Mouse (Mus musculus) testis, adult 2 months (tissue): ENCODE measurements around the gene Sec16a. TPM values are rescaled to one million over a fixed set of nuclear protein-coding genes. Genes with fewer than 3 reads are reported as not detected.
A peak's percentile ranks its signal among the peaks of the same experiment; 100 is the strongest.

Source experiments
- H3K27ac ChIP-seq: fragments of 200-500 bp; 2 replicates; pipeline ENCODE4 v1.5.1; 2012; ENCODE audit warnings: low read depth, low read length; ENCODE audit not compliant: control insufficient read depth, insufficient read depth
- H3K27me3 ChIP-seq: fragments of 200-500 bp; 2 replicates; pipeline ENCODE4 v1.6.1; 2012; ENCODE audit warnings: mild to moderate bottlenecking, low read length, moderate library complexity; ENCODE audit not compliant: control insufficient read depth, insufficient read depth
- H3K36me3 ChIP-seq: fragments of 200-500 bp; 2 replicates; pipeline ENCODE4 v1.6.1; 2012; ENCODE audit warnings: mild to moderate bottlenecking, low read length; ENCODE audit not compliant: control insufficient read depth, insufficient read depth
- H3K4me1 ChIP-seq: fragments of 200-500 bp; 2 replicates; pipeline ENCODE4 v1.6.1; 2012; ENCODE audit warnings: low read length; ENCODE audit not compliant: control insufficient read depth, insufficient read depth
- H3K4me3 ChIP-seq: fragments of 200-500 bp; 2 replicates; pipeline ENCODE4 v1.5.1; 2012; ENCODE audit warnings: low read depth, mild to moderate bottlenecking, low read length, moderate library complexity, mixed read lengths; ENCODE audit not compliant: control insufficient read depth
- CTCF ChIP-seq: fragments of 200-500 bp; IDR thresholded peaks from 2 replicates; pipeline ENCODE4 v1.5.1; 2012; ENCODE audit warnings: low read depth, mild to moderate bottlenecking, inconsistent platforms, low read length, moderate library complexity; ENCODE audit not compliant: control insufficient read depth, insufficient read depth, insufficient replicate concordance
- POLR2A ChIP-seq: fragments of 200-500 bp; IDR thresholded peaks from 2 replicates; pipeline ENCODE4 v1.6.1; 2012; ENCODE audit warnings: low read depth, mild to moderate bottlenecking, inconsistent platforms, low read length, moderate library complexity; ENCODE audit not compliant: control insufficient read depth
- polyA plus RNA-seq: library from polyadenylated mRNA; depleted of rRNA; stranded (reverse); fragments of >200 nt; gene quantifications from 2 replicates; pipeline ENCODE4 v1.2.3, GENCODE M21; 2012

Gene Sec16a
- polyA plus RNA-seq, 1 experiment, result 58.1 TPM

- no peaks in the 10 kb centered on the region for H3K27me3 ChIP-seq
- TF ChIP-seq POLR2A (0 out of 2 replicates have a peak, but pooled peaks have one; percentile 40), CTCF (no peak; the same call in 1 of the 2 replicates)
- H3K4me1 ChIP-seq, result peaks cover 4% of the 10 kb centered on the region
- H3K27ac ChIP-seq, result peak overlapping the region; percentile 96
- no peaks in the 10 kb centered on the region for H3K36me3 ChIP-seq
- H3K4me3 ChIP-seq, result peak overlapping the region; percentile 81
These were observed 840 bp upstream of the Sec16a start for GRCm38 (mm10) chr2:26445666-26446445.

GRCm38 (mm10) chr2:26444368-26444767 lies 648 bp downstream of the Sec16a start:
- Histone ChIP-seq H3K4me1 (peaks cover 4% of the 10 kb centered on the region), H3K27ac (peak overlapping the region; percentile 79), H3K4me3 (peak overlapping the region; percentile 81), H3K36me3 (peaks cover 5% of the 10 kb centered on the region), H3K27me3 (no peaks in the 10 kb centered on the region)
- TF ChIP-seq CTCF (no peak), POLR2A (no peak)

GRCm38 (mm10) chr2:26443876-26444275 lies 1.1 kb downstream of the Sec16a start:
- H3K36me3 ChIP-seq, result peaks cover 5% of the 10 kb centered on the region
- no peak overlapping the region for H3K27ac ChIP-seq
- H3K27me3 ChIP-seq, result no peaks in the 10 kb centered on the region
- TF ChIP-seq CTCF, result no peak
- TF ChIP-seq POLR2A, result no peak
- H3K4me3 ChIP-seq, result peak overlapping the region; percentile 81
- H3K4me1 ChIP-seq, result peaks cover 4% of the 10 kb centered on the region

GRCm38 (mm10) chr2:26442843-26443242 lies 2.2 kb downstream of the Sec16a start:
- no peaks in the 10 kb centered on the region for H3K27me3 ChIP-seq
- H3K36me3 ChIP-seq, result peaks cover 9% of the 10 kb centered on the region
- H3K4me3 ChIP-seq, result no peak overlapping the region
- H3K4me1 ChIP-seq, result peaks cover 4% of the 10 kb centered on the region
- TF ChIP-seq POLR2A, result no peak
- TF ChIP-seq CTCF, result no peak
- H3K27ac ChIP-seq, result no peak overlapping the region

- Histone ChIP-seq H3K36me3 (peaks cover 9% of the 10 kb centered on the region), H3K4me1 (peaks cover 3% of the 10 kb centered on the region), H3K27ac (no peak overlapping the region), H3K4me3 (no peak overlapping the region), H3K27me3 (no peaks in the 10 kb centered on the region)
- no peak for TF ChIP-seq CTCF
- no peak for TF ChIP-seq POLR2A
These were observed 3.3 kb downstream of the Sec16a start for GRCm38 (mm10) chr2:26441688-26442087.

GRCm38 (mm10) chr2:26441261-26441660 lies 3.8 kb downstream of the Sec16a start:
- Histone ChIP-seq H3K27ac (no peak overlapping the region), H3K4me3 (no peak overlapping the region), H3K27me3 (no peaks in the 10 kb centered on the region), H3K4me1 (no peaks in the 10 kb centered on the region; the same call in none of the 2 replicates), H3K36me3 (peaks cover 9% of the 10 kb centered on the region)
- no peak for TF ChIP-seq CTCF
- TF ChIP-seq POLR2A, result no peak

- TF ChIP-seq POLR2A (no peak), CTCF (no peak)
- no peaks in the 10 kb centered on the region; the same call in none of the 2 replicates for H3K4me1 ChIP-seq
- no peak overlapping the region for H3K27ac ChIP-seq
- H3K27me3 ChIP-seq, result no peaks in the 10 kb centered on the region
- no peak overlapping the region for H3K4me3 ChIP-seq
- H3K36me3 ChIP-seq, result peaks cover 9% of the 10 kb centered on the region
These were observed 5.3 kb downstream of the Sec16a start for GRCm38 (mm10) chr2:26439671-26440070.

- H3K4me3 ChIP-seq, result no peak overlapping the region
- no peaks in the 10 kb centered on the region; the same call in none of the 2 replicates for H3K4me1 ChIP-seq
- TF ChIP-seq POLR2A, result no peak
- TF ChIP-seq CTCF, result no peak
- H3K36me3 ChIP-seq, result peaks cover 10% of the 10 kb centered on the region
- no peak overlapping the region for H3K27ac ChIP-seq
- H3K27me3 ChIP-seq, result no peaks in the 10 kb centered on the region
These were observed 6.6 kb downstream of the Sec16a start for GRCm38 (mm10) chr2:26438373-26438772.
